Mouse (Mus musculus): Measurements from ENCODE around the gene C87436. TPM values are rescaled to one million over a fixed set of nuclear protein-coding genes. Genes with fewer than 3 reads are reported as not detected.

C87436 gene
- polyA plus RNA-seq, 1 experiment: 24.3 TPM

DNA sequence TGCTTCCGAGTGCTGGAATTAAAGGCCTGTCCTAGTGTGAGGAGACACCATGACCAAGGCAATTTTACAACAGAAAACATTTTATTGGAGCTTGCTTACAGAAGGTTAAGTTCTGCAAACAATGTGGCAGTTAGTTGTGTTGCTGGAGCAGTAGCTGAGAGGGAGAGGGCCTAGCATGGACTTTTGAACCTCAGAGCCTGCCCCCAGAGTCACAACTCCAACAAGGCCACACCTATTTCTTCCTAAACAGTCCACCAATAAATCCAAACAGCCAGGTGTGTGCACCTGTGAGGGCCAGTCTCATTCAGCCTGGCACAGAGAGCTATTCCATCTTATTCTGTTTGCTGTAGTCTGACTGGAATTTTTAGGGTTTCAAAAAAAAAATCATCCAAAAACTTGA, 4.5 kb upstream of the C87436 start:
- Histone ChIP-seq H3K4me3 (replicated peaks; ENCODE audit: insufficient read depth, low read depth, low read length) (no peak overlapping the region), H3K4me1 (ENCODE audit: control insufficient read depth, insufficient read depth, low read length) (no peaks in the 10 kb centered on the region), H3K27ac (ENCODE audit: insufficient read depth, low read length) (no peak overlapping the region), H3K27me3 (ENCODE audit: control insufficient read depth, insufficient read depth, low read length) (no peaks in the 10 kb centered on the region)
- 85% methylated on average over 1 of the region's 1 CpGs for WGBS
- no peak for DNase-seq
- TF ChIP-seq POLR2A (IDR thresholded peaks at IDR 0.05; ENCODE audit: borderline replicate concordance, insufficient read depth, low read length): no peak
- TF ChIP-seq CTCF (IDR thresholded peaks at IDR 0.05; ENCODE audit: borderline replicate concordance, insufficient read depth, low read depth, low read length): no peak

DNA sequence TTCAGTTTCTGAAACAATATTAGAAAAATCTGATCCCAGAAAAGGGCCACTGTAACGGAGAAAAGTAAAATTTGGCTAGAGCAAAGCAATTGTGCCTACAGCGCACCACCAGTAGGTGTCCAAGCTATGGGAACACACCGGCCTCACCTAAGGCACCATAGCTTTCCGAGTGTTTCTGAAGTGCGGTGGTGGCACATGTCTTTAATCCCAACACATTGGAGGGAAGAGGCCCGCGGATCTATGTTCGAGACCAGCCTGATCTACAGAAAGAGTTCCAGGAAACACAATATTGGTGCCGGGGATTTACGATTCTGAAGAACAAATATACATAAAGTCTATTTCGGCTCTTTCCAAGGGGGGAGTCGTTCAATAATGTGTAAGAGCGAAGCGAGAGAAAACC, 463 bp upstream of the C87436 start:
- Histone ChIP-seq H3K27me3 (ENCODE audit: control insufficient read depth, insufficient read depth, low read length) (no peaks in the 10 kb centered on the region), H3K27ac (ENCODE audit: insufficient read depth, low read length) (peak overlapping the region; percentile 40; the same call in 1 of the 2 replicates), H3K4me3 (replicated peaks; ENCODE audit: insufficient read depth, low read depth, low read length) (peak overlapping the region; percentile 74), H3K4me1 (ENCODE audit: control insufficient read depth, insufficient read depth, low read length) (no peaks in the 10 kb centered on the region)
- DNase-seq: peak in 1 of 2 experiments; percentile 47
- no peak for TF ChIP-seq POLR2A (IDR thresholded peaks at IDR 0.05; ENCODE audit: borderline replicate concordance, insufficient read depth, low read length)
- TF ChIP-seq CTCF (IDR thresholded peaks at IDR 0.05; ENCODE audit: borderline replicate concordance, insufficient read depth, low read depth, low read length): peak; percentile 48; the same call in 1 of the 2 replicates
- 1% methylated on average over 14 of the region's 14 CpGs for WGBS

DNA sequence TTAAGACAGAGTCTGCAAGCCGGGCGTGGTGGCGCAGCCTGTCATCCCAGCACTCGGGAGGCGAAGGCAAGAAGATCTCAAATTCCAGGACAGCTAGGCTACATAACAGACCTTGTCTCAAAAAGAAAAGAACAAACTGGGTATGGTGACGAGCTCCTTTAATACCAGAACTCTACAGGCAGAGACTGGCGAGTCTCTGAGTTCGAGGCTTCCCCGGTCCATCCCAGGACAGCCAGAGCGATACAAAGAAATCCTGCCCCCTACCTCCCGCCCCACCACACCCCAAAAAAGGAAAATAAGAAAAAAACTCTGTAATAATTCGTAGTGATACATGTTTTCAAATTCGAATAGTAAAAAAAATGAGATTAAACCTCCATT, 934 bp downstream of the C87436 start:
- no peak overlapping the region for H3K27ac ChIP-seq (ENCODE audit: insufficient read depth, low read length)
- H3K4me1 ChIP-seq (ENCODE audit: control insufficient read depth, insufficient read depth, low read length): no peaks in the 10 kb centered on the region
- H3K4me3 ChIP-seq (replicated peaks; ENCODE audit: insufficient read depth, low read depth, low read length): peak overlapping the region; percentile 74
- 3% methylated on average over 13 of the region's 13 CpGs for WGBS
- DNase-seq: no peak
- TF ChIP-seq POLR2A (IDR thresholded peaks at IDR 0.05; ENCODE audit: borderline replicate concordance, insufficient read depth, low read length): no peak
- no peak for TF ChIP-seq CTCF (IDR thresholded peaks at IDR 0.05; ENCODE audit: borderline replicate concordance, insufficient read depth, low read depth, low read length)
- H3K27me3 ChIP-seq (ENCODE audit: control insufficient read depth, insufficient read depth, low read length): no peaks in the 10 kb centered on the region

GRCm38 (mm10) chr6:86439531-86439930, 1.4 kb downstream of the C87436 start:
- no peak for DNase-seq

DNA sequence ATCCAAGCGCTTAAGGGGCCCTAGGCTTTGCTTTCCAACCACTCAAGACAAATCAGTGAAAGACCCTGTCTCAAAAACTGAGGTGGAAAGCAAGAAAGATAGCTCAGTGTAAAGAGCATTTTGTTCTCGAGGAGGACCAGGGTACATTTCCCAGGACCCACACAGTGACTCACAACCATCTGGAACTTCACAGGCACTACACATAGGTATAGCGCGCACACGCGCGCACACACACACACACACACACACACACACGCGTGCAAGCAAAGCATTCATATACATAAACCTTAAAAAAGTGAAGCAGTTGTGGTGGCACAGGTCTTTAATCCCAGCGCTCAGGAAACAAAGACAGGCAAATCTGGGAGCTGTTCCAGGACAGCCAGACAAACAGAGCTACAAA, 3.4 kb downstream of the C87436 start:
- DNase-seq: no peak
- H3K27ac ChIP-seq (ENCODE audit: insufficient read depth, low read length): no peak overlapping the region
- H3K27me3 ChIP-seq (ENCODE audit: control insufficient read depth, insufficient read depth, low read length): no peaks in the 10 kb centered on the region
- H3K4me3 ChIP-seq (replicated peaks; ENCODE audit: insufficient read depth, low read depth, low read length): no peak overlapping the region
- WGBS: 91% methylated on average over 10 of the region's 10 CpGs
- TF ChIP-seq POLR2A (IDR thresholded peaks at IDR 0.05; ENCODE audit: borderline replicate concordance, insufficient read depth, low read length) (no peak), CTCF (IDR thresholded peaks at IDR 0.05; ENCODE audit: borderline replicate concordance, insufficient read depth, low read depth, low read length) (no peak)
- H3K4me1 ChIP-seq (ENCODE audit: control insufficient read depth, insufficient read depth, low read length): no peaks in the 10 kb centered on the region

More at GRCm38 (mm10) chr6:86439531-86439930, 1.4 kb downstream of the C87436 start:
- Histone ChIP-seq H3K4me3 (replicated peaks; ENCODE audit: insufficient read depth, low read depth, low read length) (no peak overlapping the region), H3K4me1 (ENCODE audit: control insufficient read depth, insufficient read depth, low read length) (no peaks in the 10 kb centered on the region), H3K27ac (ENCODE audit: insufficient read depth, low read length) (no peak overlapping the region), H3K27me3 (ENCODE audit: control insufficient read depth, insufficient read depth, low read length) (no peaks in the 10 kb centered on the region)
- 92% methylated on average over 1 of the region's 1 CpGs for WGBS
- TF ChIP-seq CTCF (IDR thresholded peaks at IDR 0.05; ENCODE audit: borderline replicate concordance, insufficient read depth, low read depth, low read length) (no peak), POLR2A (IDR thresholded peaks at IDR 0.05; ENCODE audit: borderline replicate concordance, insufficient read depth, low read length) (no peak)

DNA sequence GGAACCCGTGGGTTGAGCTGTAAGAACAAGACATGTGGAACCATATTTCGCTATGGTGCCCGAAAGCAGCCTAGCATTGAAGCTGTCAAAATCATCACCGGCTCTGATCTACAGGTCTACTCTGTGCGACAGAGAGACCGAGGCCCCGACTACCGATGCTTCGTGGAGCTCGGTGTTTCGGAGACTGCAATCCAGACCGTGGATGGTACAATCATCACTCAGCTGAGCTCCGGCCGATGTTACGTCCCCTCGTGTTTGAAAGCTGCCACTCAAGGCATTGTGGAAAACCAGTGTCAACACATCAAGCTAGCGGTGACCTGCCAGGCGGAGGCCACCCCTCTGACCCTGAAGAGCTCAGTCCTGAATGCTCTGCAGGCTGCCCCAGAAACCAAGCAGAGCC, 7.4 kb downstream of the C87436 start:
- DNase-seq: no peak
- TF ChIP-seq POLR2A (IDR thresholded peaks at IDR 0.05; ENCODE audit: borderline replicate concordance, insufficient read depth, low read length) (no peak), CTCF (IDR thresholded peaks at IDR 0.05; ENCODE audit: borderline replicate concordance, insufficient read depth, low read depth, low read length) (no peak)
- WGBS: 90% methylated on average over 18 of the region's 18 CpGs
- Histone ChIP-seq H3K4me1 (ENCODE audit: control insufficient read depth, insufficient read depth, low read length) (no peaks in the 10 kb centered on the region), H3K27me3 (ENCODE audit: control insufficient read depth, insufficient read depth, low read length) (no peaks in the 10 kb centered on the region), H3K27ac (ENCODE audit: insufficient read depth, low read length) (no peak overlapping the region), H3K4me3 (replicated peaks; ENCODE audit: insufficient read depth, low read depth, low read length) (no peak overlapping the region)

DNA sequence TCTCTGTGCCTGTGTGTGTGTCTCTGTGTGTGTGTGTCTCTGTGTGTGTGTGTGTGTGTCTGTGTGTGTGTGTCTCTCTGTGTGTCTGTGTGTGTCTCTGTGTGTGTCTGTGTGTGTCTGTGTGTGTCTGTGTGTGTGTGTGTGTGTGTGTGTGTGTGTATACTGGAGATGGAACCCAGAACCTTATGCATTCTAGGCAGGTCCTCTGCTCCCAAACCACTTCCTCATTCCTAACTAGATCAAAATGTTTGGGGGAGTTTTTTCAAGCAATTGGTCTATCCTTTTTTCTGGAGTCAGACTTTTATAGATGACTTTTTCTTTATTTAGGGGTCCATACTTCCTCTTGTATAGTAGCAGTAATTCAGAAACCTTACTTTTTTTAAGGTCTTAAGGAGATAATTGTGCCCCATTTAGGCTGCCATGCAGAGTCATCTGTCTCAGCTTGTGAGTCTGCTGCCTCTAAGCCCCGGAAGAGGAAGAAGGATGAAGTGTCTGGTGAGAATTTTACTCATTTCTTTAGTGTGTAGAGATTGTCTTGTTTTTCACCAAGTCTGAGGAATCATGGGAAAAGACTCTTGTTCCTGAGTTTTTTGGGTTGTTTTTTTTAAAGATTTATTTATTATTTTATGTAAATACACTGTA, 8.9 kb downstream of the C87436 start:
- Histone ChIP-seq H3K27me3 (ENCODE audit: control insufficient read depth, insufficient read depth, low read length) (no peaks in the 10 kb centered on the region), H3K27ac (ENCODE audit: insufficient read depth, low read length) (no peak overlapping the region), H3K4me1 (ENCODE audit: control insufficient read depth, insufficient read depth, low read length) (no peaks in the 10 kb centered on the region), H3K4me3 (replicated peaks; ENCODE audit: insufficient read depth, low read depth, low read length) (no peak overlapping the region)
- WGBS: 89% methylated on average over 1 of the region's 1 CpGs
- DNase-seq: no peak
- TF ChIP-seq CTCF (IDR thresholded peaks at IDR 0.05; ENCODE audit: borderline replicate concordance, insufficient read depth, low read depth, low read length) (no peak), POLR2A (IDR thresholded peaks at IDR 0.05; ENCODE audit: borderline replicate concordance, insufficient read depth, low read length) (no peak)

- 94% methylated on average over 3 of the region's 3 CpGs for WGBS
- Histone ChIP-seq H3K27me3 (ENCODE audit: control insufficient read depth, insufficient read depth, low read length) (no peaks in the 10 kb centered on the region), H3K4me3 (replicated peaks; ENCODE audit: insufficient read depth, low read depth, low read length) (no peak overlapping the region), H3K4me1 (ENCODE audit: control insufficient read depth, insufficient read depth, low read length) (no peaks in the 10 kb centered on the region), H3K27ac (ENCODE audit: insufficient read depth, low read length) (no peak overlapping the region)
- no peak for DNase-seq
- TF ChIP-seq CTCF (IDR thresholded peaks at IDR 0.05; ENCODE audit: borderline replicate concordance, insufficient read depth, low read depth, low read length) (no peak), POLR2A (IDR thresholded peaks at IDR 0.05; ENCODE audit: borderline replicate concordance, insufficient read depth, low read length) (no peak)
Observed at GRCm38 (mm10) chr6:86456727-86457126, 18.6 kb downstream of the C87436 start.

Measured in cerebellum, adult 2 months (tissue).